Mouse (Mus musculus): Measurements from ENCODE around the gene Sema5b.

Gene Sema5b

DNA sequence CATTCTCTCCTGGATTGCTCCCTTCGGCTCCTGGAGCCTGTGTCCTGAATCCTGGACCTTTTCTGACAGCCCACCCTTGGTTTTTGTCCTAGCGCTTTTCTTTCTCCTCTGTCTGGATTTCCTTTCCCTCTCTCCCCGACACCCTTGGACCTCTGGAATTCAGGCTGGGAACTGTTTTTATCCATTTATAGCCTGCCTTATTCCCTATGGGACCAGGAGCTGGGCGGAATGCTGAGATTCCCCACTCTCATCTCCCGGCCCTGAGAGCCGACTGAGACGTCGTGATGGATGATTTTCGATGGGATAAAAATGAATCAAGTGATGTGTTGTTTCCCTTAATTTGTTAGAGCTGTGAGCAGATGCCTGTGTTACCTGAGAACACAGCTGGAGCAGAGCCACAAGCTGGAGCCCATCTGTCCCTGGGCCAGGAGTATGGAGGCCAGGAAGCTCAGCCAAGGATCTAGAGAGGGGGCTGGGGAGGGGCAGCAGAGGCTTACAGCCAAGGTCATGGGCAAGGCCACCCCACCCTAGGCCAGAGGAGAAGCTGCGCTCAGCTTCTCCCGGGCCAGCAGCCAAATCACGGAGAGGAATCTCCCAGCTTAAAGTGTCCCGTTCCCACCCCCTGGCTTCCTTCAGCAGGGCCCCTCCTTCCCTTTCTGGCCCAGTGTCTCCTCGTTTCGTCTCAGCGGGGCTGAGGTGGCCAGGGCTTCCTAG, 89.7 kb downstream of the Sema5b start:
- no peak for DNase-seq (ENCODE audit: low read depth, low spot score)

DNA sequence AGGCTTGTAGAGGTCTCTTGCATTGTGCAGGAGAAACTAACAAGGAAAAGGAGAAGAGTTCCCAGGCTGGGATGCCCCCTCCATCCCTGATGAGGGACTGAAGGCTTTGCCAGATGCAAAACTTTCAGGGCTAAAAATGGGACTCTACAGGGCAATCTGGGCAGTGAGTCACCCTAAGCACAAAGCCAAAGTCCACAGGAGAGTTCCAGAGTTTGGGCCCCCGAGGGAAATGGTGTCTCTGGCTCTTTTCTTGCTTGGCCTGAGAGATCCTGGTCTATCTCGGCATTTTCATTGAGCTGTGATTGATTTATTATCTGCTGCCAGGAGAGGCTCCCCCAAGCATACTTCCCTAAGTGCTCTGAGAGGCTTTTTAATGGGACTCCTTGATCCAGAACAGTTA, 92.1 kb downstream of the Sema5b start:
- DNase-seq (ENCODE audit: low read depth, low spot score), result no peak

DNA sequence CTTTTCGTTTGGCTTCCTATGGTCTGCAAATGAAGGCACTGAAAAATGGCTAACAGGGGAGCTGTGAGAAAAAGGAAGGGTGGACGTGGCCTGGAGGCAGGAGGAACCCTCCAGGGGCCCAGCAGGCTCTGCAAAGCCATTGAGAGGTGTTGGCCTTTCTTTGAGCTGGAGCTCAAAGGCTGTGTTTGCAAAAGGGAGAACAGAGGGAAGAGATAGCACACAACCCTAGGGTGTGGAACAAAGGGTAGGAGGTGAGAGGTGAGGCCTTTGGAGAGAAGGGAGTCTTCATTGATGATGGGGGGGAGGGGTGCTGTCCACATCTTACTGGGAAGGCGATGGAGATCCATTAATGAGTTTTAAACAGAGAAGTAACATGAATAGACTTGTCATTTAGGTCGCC, 94.0 kb downstream of the Sema5b start:
- no peak for DNase-seq (ENCODE audit: low read depth, low spot score)

DNA sequence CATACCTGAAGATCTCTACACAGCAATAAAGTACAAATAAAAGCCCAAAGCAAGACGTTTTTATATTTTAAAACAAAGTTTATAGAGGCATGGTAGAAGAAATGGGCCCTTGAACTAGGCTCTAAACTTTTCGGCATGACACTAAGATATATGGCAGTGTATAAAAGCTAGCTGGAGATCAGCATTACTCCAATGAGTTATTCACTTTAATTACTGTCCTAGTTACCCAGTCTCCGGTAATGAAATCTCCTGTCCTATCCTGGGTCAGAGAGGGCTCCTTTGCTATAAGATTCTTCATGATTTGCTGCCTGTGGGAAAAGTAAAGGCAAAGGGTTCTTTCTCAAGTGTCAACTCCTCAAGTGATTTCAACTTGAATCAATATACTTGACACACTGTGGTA, 98.6 kb downstream of the Sema5b start:
- DNase-seq (ENCODE audit: low read depth, low spot score), result no peak

DNA sequence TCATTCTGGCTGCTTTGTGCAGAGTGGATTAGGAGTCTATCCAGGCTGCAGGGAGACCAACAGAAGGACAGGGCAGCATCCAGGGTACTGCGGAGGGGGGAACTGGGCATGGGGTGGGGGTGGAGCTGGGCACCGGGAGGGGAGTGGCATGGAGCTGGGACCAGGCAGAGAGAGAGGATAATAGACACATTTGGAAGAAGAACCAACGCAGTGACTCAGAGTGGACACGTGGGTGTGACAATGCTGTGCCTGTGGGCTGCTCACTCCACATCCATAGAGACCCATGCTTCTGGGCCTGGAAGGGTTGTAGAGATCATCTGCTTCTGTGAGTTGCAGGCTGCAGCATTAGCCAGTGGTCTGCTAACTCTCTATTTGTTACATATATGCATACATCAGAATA, 107.9 kb downstream of the Sema5b start:
- DNase-seq (ENCODE audit: low read depth, low spot score), result no peak

DNA sequence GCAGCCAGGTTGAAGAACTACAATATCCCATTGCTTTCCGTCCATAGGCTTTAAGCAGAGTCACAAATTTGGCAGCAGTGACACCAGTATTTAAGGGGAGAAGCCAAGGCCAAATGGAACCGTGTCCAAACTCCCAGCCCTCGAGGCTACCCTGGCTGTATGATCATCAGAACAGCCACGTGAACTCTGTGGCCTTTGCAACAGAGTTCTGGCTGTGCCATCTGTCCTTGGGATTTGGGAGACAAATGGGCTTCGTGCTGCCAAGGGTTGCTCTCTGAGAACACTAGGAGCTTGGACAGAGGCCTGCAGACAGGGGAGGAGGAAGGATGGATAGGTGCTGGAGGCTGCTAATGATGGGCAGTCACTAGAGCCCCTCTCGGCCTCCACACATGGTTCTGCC, 111.3 kb downstream of the Sema5b start:
- no peak for DNase-seq (ENCODE audit: low read depth, low spot score)

DNA sequence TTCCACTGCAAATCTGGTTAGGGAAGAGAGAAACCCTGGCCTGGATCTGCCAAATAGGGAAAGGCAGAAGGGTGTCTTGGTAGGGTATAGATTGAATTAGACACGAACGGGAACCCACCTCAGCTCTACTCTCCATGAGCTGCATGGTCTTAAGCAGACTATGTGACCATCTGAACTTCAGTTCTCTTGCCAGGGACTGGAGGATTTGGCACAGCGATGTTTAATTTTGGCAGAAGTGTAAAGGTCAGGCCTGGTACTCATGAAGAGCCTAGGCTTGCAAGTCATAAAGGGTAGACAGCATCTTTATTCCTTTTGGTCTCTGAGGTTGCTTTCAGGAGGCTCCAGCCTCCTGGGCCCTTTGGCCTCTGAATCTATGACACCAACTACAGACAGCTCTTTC, 111.8 kb downstream of the Sema5b start:
- no peak for DNase-seq (ENCODE audit: low read depth, low spot score)

DNA sequence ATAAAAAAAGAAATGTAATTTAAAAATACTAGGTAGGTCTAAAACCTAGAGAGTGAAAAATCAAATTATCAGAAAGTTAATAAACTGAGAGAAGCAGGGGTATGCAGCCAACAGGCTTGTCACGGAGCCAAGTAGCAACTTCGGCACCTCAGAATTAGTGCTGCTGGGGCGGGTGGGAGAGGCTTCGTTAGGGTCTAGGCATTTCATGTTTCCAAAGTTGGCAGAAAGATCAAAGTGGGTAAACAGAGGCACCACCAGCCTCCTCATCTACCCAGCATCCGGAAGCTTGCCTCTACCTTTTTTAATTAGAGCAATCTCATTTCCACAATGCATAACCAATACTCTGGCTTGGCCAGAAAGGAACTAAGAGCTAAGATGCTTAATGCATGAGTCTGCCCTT, 113.0 kb downstream of the Sema5b start:
- no peak for DNase-seq (ENCODE audit: low read depth, low spot score)

DNA sequence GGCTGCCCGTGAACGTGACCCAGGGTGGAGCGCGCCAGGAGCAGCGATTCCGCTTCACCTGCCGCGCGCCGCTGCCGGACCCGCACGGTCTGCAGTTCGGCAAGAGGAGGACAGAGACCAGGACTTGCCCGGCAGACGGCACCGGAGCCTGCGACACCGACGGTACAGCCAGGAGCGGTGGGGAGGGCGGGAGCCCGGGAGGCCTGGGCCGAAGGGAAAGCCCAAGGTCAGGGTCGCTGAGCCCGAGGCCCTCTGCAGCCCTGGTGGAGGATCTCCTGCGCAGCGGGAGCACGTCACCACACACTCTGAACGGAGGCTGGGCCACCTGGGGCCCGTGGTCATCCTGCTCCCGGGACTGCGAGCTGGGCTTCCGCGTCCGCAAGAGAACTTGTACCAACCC, 119.3 kb downstream of the Sema5b start:
- DNase-seq (ENCODE audit: low read depth, low spot score), result no peak

DNA sequence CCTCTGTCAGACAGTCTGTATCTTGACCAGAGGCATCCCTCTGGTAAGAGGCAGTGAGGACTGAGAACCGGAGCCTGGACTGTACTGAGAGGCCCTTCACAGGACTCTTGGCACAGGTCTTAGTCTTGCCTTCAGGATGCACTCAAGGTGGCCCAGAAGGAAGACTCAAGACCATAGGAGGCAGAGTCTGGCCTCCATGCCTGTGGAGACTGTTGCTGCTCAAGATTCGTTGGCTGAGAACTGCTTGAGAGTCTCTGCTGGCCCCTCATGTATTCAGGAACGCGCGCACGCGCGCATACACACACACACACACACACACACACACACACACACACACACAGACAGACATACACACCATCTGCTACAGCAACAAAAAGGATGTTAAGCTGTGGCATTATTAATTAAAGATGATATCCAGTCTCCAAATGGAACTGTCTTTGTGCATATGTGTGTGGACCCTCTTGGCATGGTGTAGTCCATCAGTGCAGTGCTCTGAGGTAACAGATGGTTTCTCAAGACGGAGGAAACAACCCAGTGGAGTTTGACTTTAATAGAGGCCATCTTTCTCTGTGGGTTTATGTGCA, 123.0 kb downstream of the Sema5b start:
- no peak for DNase-seq (ENCODE audit: low read depth, low spot score)

DNA sequence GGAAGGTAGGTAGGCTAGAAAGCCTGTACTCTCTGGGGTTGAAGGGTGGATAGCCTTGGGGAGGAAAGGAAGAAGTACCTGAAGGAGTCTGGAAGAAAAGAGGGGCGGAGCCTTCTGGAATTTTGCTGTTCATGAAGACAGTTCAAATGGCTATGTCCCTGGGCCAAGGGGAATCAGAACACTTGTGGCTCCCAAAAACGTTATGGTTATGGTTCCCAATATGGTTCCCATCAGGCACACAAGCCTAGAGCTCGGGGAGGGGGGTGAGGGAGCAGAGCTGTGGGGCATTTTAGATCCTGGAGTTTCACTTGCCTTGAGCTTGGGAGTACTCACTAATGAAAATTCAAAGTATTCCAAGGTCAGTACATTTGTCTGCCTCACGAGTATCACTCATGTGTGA, 123.9 kb downstream of the Sema5b start:
- DNase-seq (ENCODE audit: low read depth, low spot score), result no peak

DNA sequence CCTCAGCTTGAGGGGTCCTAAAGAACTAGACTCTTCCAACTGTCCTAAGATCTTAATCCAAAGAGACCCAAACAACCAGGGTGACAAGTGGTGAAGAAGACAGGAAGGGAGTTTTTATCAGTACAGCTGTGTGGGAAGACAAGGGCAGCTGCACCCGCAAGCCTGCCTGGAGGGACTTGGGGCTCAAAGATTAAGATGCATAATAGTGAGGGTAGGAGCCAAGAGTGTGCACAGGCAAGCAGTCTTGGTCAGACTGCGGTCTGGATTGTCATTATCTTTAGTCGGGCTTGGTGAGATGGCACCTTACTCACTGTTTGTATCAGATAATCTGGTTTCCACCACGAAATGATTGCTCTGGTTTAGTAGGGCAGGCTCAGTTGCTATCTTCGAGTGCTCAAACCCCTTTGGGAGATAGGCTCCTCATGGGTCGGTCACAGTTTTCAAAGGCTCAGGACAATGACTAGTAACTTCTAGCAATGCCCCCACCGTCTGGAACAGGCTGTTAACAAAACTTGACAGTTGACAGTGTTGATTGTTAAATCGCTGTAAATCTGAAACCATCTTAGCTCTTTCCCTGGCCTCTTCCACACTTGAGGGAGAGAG, 136.7 kb downstream of the Sema5b start:
- DNase-seq (ENCODE audit: low read depth, low spot score), result no peak

DNA sequence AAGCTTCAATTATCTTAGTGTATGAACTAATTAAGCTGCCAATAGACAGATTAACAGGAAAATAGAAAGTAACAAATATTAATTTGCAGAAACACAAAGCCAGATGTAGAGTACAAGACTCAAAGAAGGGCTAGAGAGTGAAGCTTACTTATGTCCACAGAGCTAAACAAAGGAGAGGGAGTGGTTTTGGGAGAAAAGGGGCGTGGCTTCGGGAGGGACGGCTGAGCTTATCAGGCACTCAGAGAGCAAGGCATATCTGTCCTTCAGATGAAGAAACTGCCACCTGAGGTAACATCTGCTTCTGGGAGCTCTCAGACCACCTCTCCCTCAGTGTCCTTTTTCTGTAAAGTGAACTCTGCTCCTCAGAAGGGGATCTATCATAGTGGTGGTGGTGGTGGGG, 137.5 kb downstream of the Sema5b start:
- DNase-seq (ENCODE audit: low read depth, low spot score), result no peak

DNA sequence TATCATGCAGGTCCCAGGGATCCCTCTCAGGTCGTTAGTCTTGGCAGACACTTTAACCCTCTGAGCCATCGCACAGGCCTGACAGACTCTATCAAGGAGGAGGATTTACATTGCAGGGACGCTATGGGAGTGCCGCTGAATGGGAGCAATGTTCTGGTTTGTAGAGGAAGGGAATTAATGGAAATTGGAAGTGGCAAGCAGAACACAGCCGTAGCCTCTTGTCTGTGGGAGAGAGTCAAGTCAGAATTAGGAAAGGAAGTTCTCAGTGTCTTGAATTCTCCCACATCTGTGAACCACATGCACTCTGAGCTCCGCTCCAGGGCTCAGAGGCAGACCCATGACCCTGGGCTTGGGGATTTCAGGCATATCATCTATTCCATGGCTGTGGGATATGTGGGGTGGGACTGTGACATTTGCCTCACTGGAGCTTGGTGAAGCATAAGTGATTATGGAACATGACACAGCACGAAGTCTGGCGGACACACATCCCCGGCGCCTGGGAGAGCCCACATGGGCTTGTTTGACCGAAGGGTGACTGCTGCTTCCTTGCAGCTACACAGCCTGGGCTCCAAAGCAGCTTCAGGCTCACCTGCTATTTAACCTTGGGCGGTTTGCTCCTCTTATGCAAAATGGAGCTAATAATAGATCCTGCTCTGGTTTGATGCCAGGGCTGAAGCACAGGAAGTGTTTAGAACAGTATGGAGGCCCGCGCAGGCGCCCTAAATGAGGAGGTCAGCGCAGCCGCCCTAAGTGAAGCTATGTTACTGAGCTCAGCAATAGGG, 140.6 kb downstream of the Sema5b start:
- DNase-seq (ENCODE audit: low read depth, low spot score), result no peak

DNA sequence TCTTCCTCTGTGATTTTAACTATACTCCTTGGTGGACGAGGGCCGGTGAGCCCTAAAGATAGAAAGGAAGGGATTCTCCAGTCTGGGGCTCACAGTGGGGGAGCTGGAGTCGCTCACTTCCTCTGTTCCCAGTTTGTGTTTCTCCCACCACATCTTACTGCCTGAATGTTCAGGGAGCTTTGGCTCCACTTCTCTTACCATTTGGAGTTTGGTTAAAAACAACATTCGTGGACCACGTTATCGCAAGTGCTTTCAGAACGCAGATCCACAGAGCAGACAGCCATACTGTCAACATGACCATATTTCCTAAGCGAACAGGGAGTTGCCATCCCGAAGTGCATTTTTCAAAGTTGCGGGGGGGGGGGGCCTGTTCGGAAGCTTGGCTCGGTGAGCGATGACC, 144.1 kb downstream of the Sema5b start:
- DNase-seq (ENCODE audit: low read depth, low spot score), result no peak

DNA sequence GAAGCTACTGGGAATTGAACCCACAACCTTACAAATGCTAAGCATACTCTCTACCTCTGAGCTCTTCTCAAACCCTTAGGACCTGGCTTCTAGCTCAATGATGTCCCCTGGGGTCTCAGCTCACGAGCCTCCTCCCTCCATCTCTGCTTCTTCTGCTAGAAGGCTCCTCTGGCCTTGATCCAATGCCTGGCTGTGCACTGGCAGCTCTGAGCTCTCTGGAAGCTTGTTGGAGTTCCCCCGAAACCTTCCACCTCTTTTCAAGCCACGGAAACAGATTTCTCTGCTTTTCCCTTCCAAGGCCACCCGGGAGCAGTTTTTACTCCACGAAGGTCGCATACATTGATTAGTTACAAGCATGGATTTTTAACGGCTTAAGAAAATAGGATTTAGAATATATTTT, 145.5 kb downstream of the Sema5b start:
- DNase-seq (ENCODE audit: low read depth, low spot score), result no peak

DNA sequence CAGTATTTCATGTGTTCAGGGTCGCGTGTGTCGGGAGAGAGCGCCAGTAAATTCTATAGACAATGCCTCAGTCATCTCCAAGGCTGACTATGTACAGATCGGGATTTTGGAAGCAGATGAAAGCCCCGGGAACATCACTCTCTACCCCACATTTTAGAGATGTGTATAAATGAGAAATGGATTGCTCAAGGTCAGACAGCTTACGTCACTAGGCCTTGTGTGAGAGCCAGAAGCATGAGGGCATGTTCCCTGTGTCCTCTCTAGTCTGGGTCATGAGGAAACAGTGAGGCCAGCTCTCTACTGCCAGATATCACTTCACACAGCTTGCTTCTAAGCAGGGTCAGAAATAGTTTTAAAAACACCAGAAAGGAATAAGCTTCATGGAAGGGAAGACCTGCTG, 150.7 kb downstream of the Sema5b start:
- DNase-seq (ENCODE audit: low read depth, low spot score), result no peak

DNA sequence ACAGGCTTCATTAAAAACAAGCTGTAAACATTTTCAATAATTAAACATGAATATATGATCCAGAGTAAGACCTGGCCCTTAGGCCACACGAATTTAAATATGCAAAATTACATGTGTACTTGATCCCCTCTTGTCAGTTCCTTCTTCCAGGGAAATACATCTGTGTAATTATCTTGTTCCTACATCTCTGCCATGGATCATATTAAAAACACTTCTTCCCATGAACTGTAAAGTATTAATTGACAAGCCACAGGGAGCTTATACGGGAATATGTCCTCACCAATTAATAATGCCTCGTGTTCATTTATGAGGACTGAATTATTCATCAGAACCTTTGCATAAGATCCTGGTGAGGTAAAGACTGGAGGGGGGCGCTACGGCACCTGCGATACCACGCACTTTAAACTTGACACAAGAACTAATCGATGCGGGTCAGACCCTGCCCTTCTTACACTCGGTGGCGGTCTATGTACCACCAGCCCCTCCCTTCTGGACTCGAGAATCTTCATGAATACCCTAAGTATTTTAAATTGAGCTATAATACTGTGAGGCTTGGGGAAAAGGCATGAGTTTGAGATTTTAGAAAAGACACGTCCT, 153.4 kb downstream of the Sema5b start:
- no peak for DNase-seq (ENCODE audit: low read depth, low spot score)

DNA sequence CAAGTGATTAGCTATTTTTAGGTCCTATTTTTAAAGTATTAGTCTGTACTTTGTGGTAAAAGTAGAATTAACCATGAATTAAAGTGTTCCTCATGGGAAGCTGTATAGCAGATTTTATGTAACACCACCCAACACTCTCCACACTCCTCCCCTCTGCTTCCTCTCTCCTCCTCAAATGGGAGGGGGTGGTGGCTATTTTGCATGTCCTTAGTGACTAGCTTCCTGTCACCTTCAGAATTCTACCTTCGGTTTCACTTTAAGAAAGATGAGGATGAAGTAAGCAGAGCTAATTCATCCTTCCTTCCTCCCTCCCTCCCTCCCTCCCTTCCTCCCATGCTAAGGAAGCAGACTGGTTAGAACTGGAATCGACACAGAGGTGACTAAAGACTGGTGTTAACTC, 155.2 kb downstream of the Sema5b start:
- DNase-seq (ENCODE audit: low read depth, low spot score), result no peak

DNA sequence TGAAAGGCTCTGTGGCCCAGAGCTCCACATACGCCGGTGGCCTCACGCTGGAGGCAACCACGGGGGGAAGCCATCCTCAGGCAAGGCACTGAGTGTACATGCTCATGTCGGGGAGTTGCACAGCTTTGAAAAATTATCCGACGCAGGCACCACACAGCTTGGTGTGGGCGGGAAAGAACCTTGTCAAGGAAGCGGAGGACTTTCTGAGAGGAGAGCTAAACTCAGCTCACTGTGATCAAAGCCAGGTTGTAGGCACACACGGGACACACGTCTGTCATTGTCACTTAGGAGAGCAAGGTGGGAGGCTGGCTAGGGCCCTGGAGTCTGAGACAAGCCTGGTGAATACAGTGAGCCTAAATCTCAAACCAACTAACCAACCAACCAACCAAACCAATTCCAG, 160.9 kb downstream of the Sema5b start:
- no peak for DNase-seq (ENCODE audit: low read depth, low spot score)

DNA sequence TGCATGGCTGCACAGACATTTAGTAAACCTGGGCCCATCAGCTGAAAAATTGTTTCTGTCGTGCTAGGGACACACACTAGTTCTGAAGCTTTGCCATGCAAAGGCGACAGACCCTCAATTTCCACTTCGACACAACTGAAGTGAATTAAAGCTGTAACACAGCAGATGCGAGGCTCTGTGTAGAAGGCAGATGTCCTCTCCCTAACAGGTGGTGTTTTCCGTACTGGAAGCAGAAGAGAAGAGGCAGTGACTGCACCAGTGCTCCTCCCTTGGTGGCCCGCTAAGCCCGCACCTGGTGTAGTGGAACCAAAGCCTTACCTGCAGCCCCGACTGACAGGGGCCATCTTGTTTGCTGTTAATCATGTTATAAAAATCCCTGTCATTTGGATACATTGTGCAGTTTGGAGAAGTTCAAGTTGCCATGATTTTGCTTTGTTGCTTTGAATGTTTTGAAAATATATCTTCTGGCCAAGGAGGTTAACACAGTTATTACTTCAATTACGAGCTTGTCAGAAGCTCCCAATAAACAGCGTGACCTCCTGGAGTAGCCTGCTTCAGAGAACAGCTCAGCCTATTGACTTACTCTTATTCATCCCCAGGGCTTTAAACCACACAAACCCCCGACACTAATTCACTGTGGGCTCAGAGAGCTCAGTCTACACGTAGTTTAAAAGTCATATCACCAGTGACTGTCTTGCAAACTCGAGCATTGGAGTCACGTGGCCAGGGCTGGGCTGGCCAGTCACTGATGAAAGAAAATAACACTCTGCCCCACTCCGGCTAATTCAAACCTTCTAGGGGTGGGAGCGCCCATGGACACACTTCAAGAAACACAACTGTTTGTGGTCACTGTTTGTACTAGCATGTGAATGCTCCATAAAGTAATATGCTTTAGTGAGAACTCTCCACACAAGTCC, 163.1 kb downstream of the Sema5b start:
- DNase-seq (ENCODE audit: low read depth, low spot score), result no peak
